Mouse (Mus musculus) embryonic facial prominence, embryonic 13.5 days (tissue): ENCODE data around the gene Procr. TPM values are rescaled to one million over a fixed set of nuclear protein-coding genes. Genes with fewer than 3 reads are reported as not detected.

Source experiments
- ATAC-seq: fragments of 200-750 bp; cut with Nextera tagmentation; 2 replicates; pipeline ENCODE4 v1.8.0; 2017; ENCODE audit warnings: low read depth; ENCODE audit not compliant: insufficient number of reproducible peaks, insufficient read depth, low FRiP score, low TSS enrichment
- H3K27ac ChIP-seq: fragments of 300-500 bp; sonication (generic); 2 replicates; pipeline ENCODE4 v1.5.1; 2015; ENCODE audit warnings: moderate library complexity, mild to moderate bottlenecking, inconsistent platforms
- H3K27me3 ChIP-seq: fragments of 300-500 bp; sonication (generic); 2 replicates; pipeline ENCODE4 v1.6.1; 2015; ENCODE audit warnings: mild to moderate bottlenecking, inconsistent platforms
- H3K36me3 ChIP-seq: fragments of 300-500 bp; sonication (generic); 2 replicates; pipeline ENCODE4 v1.6.1; 2015; ENCODE audit warnings: mild to moderate bottlenecking, inconsistent platforms
- H3K4me1 ChIP-seq: fragments of 300-500 bp; sonication (generic); 2 replicates; pipeline ENCODE4 v1.6.1; 2015; ENCODE audit warnings: inconsistent platforms
- H3K4me2 ChIP-seq: fragments of 300-500 bp; sonication (generic); 2 replicates; pipeline ENCODE4 v1.6.1; 2015; ENCODE audit warnings: moderate library complexity, mild to moderate bottlenecking, inconsistent platforms
- H3K4me3 ChIP-seq: fragments of 300-500 bp; sonication (generic); 2 replicates; pipeline ENCODE4 v1.5.1; 2015; ENCODE audit warnings: mild to moderate bottlenecking, inconsistent platforms
- H3K9ac ChIP-seq: fragments of 300-500 bp; sonication (generic); 2 replicates; pipeline ENCODE4 v1.6.1; 2015; ENCODE audit warnings: mild to moderate bottlenecking, inconsistent platforms
- H3K9me3 ChIP-seq: fragments of 300-500 bp; sonication (generic); 2 replicates; pipeline ENCODE4 v1.6.1; 2016; ENCODE audit warnings: inconsistent platforms
- WGBS: fragments of 180-500 bp; shearing (Covaris S2); methylation state at CpG from one replicate; pipeline ENCODE4 v1.1.7; 2015; ENCODE audit warnings: mixed read lengths; 5-methylcytosine and 5-hydroxymethylcytosine counted together
- polyA plus RNA-seq: library from polyadenylated mRNA; unstranded; fragments of >200 nt; fragmentation: Nextera tagmentation; extraction: Ambion mirVana; gene quantifications from 2 replicates; pipeline ENCODE4 v1.2.1, GENCODE M21; 2015

Gene Procr
- polyA plus RNA-seq, 1 experiment from 2014 or later: 4.9 TPM

DNA sequence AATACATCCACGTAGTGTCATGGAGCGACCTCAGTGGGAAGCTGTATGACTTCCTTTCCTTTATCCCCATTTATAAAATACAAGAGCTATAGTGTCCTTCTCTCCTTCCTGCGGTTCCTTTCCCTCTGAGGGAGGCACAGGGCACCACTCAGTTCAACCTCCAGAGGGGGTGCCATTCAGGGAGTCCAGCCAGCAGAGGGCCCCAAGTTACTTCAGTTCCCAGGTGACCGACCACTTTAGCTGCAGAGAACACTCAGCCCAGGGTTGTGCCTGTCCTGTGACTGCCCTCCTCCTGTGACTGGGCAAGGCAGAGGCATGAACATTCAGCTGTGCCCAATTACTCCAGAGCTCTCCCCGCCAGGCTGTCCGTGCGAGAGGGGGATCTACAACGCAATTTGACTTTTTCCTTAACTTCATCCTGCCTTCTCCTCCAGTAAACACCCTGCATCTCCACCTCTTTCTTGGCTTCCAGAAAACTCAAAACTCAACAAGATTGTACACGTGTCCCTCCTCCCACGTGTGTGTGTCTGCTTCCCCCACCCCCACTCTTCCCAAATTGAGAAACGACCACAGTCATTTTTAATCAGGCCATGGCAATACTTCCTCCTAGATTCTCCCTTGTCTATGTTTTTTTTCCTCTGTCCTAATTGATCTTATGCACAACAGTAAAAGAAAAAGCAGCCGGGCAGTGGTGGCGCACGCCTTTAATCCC, 6.1 kb downstream of the Procr start:
- H3K4me2 ChIP-seq: no peak overlapping the region
- 46% methylated on average over 14 of the region's 14 CpGs for WGBS
- no peaks in the 10 kb centered on the region for H3K9me3 ChIP-seq
- H3K4me1 ChIP-seq: no peaks in the 10 kb centered on the region
- 0 out of 2 replicates have a peak, but pooled peaks cover 7% of the 10 kb centered on the region for H3K27me3 ChIP-seq
- no peaks in the 10 kb centered on the region for H3K36me3 ChIP-seq
- H3K4me3 ChIP-seq: no peak overlapping the region
- ATAC-seq: no peak
- H3K27ac ChIP-seq: no peak overlapping the region
- no peak overlapping the region for H3K9ac ChIP-seq

- Histone ChIP-seq H3K4me3 (no peak overlapping the region), H3K27ac (no peak overlapping the region), H3K9me3 (no peaks in the 10 kb centered on the region), H3K36me3 (no peaks in the 10 kb centered on the region), H3K27me3 (0 out of 2 replicates have a peak, but pooled peaks cover 7% of the 10 kb centered on the region), H3K9ac (0 out of 2 replicates have a peak overlapping the region, but pooled peaks have one; percentile 21), H3K4me2 (no peak overlapping the region), H3K4me1 (no peaks in the 10 kb centered on the region)
- no peak for ATAC-seq
- 52% methylated on average over 13 of the region's 13 CpGs for WGBS
These were observed 13.9 kb downstream of the Procr start for GRCm38 (mm10) chr2:155764679-155765418.

DNA sequence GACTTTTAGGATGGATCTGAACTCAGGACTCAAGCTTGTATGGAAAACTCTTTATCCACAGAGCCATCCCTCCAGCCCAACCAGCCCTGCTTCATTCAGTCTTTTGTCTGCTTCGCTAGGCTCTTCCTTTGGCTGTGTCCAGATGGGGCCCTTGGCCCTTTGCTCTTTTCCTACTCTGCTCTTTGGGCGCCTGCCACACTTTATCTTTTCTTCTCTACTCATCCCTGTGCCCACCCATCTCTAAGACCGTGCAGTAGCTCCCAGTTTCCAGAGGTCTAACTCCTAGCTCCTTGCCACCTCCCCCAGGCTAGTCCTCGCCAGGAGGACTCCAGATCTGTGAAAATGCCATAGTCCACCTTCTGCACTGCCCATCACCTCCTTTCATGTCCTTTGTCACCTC, 22.7 kb downstream of the Procr start:
- peaks cover 68% of the 10 kb centered on the region for H3K27me3 ChIP-seq

DNA sequence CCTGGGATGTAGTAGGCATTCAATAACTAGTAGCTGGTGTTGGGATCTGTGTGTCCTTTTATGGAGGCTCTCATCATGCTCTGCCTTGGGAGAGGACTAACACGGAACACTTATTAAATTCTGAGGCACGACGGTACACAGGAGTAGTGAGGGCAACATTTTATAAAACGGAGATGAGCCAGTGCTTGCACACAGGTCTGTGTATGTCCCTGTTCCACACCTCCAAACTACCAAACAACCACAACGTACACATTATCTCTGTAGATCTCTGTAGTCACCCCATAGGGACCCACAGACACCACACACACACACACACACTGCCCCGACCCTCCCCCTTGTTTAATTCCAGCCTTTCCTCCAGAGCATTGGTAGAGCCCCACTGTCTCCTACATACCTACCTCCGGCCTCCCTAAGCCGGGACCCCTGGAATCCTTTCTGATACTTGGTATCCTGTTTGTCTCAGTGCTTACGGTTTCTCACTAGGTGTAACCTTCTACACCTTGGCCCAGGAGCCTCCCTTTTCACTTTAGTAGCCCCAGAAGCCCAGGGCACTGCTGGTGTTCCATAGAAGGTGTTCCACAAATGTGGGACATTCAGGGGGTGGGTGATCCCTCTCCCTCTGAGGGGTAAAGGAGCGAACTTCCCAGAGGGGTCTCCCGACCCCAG, 23.5 kb downstream of the Procr start:
- Histone ChIP-seq H3K9me3 (no peaks in the 10 kb centered on the region), H3K36me3 (no peaks in the 10 kb centered on the region), H3K9ac (no peak overlapping the region), H3K27ac (no peak overlapping the region), H3K4me2 (peak overlapping the region; percentile 97), H3K4me1 (peaks cover 6% of the 10 kb centered on the region), H3K27me3 (peaks cover 68% of the 10 kb centered on the region), H3K4me3 (peak overlapping the region; percentile 62)
- ATAC-seq: no peak
- WGBS: 53% methylated on average over 11 of the region's 11 CpGs

More for the DNA sequence above, 22.7 kb downstream of the Procr start:
- no peak overlapping the region for H3K4me2 ChIP-seq
- no peaks in the 10 kb centered on the region for H3K9me3 ChIP-seq
- no peaks in the 10 kb centered on the region for H3K36me3 ChIP-seq
- no peak overlapping the region for H3K4me3 ChIP-seq
- H3K4me1 ChIP-seq: peaks cover 6% of the 10 kb centered on the region
- no peak overlapping the region for H3K9ac ChIP-seq
- 70% methylated on average over 4 of the region's 4 CpGs for whole genome bisulfite sequencing
- H3K27ac ChIP-seq: no peak overlapping the region
- ATAC-seq: no peak

- Histone ChIP-seq H3K36me3 (no peaks in the 10 kb centered on the region), H3K27me3 (peaks cover 68% of the 10 kb centered on the region), H3K27ac (no peak within 1 kb of the TSS), H3K4me2 (peak within 1 kb of the TSS; percentile 97), H3K9ac (0 out of 2 replicates have a peak within 1 kb of the TSS, but pooled peaks have one; percentile 27), H3K4me1 (peaks cover 6% of the 10 kb centered on the region), H3K4me3 (peak within 1 kb of the TSS; percentile 62), H3K9me3 (no peaks in the 10 kb centered on the region)
- 1% methylated on average over 80 of the region's 100 CpGs for WGBS
- no peak for ATAC-seq
These were observed 24.2 kb downstream of the Procr start, which contains the start of gene Mmp24 for GRCm38 (mm10) chr2:155774927-155775684. TSS of gene Mmp24 (plus strand) at chr2:155775342.

GRCm38 (mm10) chr2:155775685-155776263, 24.9 kb downstream of the Procr start:
- ATAC-seq: peak; percentile 52
- Histone ChIP-seq H3K27ac (no peak overlapping the region), H3K4me2 (peak overlapping the region; percentile 97), H3K9ac (0 out of 2 replicates have a peak overlapping the region, but pooled peaks have one; percentile 27), H3K27me3 (peaks cover 68% of the 10 kb centered on the region), H3K9me3 (no peaks in the 10 kb centered on the region), H3K36me3 (no peaks in the 10 kb centered on the region), H3K4me1 (peaks cover 6% of the 10 kb centered on the region), H3K4me3 (peak overlapping the region; percentile 62)
- 2% methylated on average over 43 of the region's 44 CpGs for WGBS

- peaks cover 6% of the 10 kb centered on the region for H3K4me1 ChIP-seq
- H3K4me2 ChIP-seq: no peak overlapping the region
- no peak overlapping the region for H3K27ac ChIP-seq
- ATAC-seq: no peak
- no peak overlapping the region for H3K9ac ChIP-seq
- no peaks in the 10 kb centered on the region for H3K36me3 ChIP-seq
- no peak overlapping the region for H3K4me3 ChIP-seq
- no peaks in the 10 kb centered on the region for H3K9me3 ChIP-seq
- 59% methylated on average over 10 of the region's 10 CpGs for WGBS
- peaks cover 64% of the 10 kb centered on the region for H3K27me3 ChIP-seq
These were observed 26.1 kb downstream of the Procr start for GRCm38 (mm10) chr2:155776824-155777687.

- no peak overlapping the region for H3K4me2 ChIP-seq
- no peak overlapping the region for H3K4me3 ChIP-seq
- no peak overlapping the region for H3K27ac ChIP-seq
- 75% methylated on average over 4 of the region's 4 CpGs for WGBS
- no peak overlapping the region for H3K9ac ChIP-seq
- H3K36me3 ChIP-seq: no peaks in the 10 kb centered on the region
- H3K4me1 ChIP-seq: peaks cover 6% of the 10 kb centered on the region
- H3K27me3 ChIP-seq: peaks cover 59% of the 10 kb centered on the region
- no peaks in the 10 kb centered on the region for H3K9me3 ChIP-seq
- ATAC-seq: no peak
These were observed 26.7 kb downstream of the Procr start for GRCm38 (mm10) chr2:155777688-155777985.

- Histone ChIP-seq H3K9me3 (no peaks in the 10 kb centered on the region), H3K4me3 (no peak overlapping the region), H3K36me3 (no peaks in the 10 kb centered on the region), H3K4me2 (no peak overlapping the region), H3K9ac (no peak overlapping the region), H3K4me1 (peaks cover 6% of the 10 kb centered on the region), H3K27me3 (peaks cover 55% of the 10 kb centered on the region), H3K27ac (no peak overlapping the region)
- WGBS: 71% methylated on average over 6 of the region's 6 CpGs
- ATAC-seq: no peak
These were observed 27.1 kb downstream of the Procr start for GRCm38 (mm10) chr2:155778004-155778403.

GRCm38 (mm10) chr2:155779066-155779465, 28.1 kb downstream of the Procr start:
- no peak overlapping the region for H3K4me2 ChIP-seq
- no peaks in the 10 kb centered on the region for H3K9me3 ChIP-seq
- peaks cover 6% of the 10 kb centered on the region for H3K4me1 ChIP-seq
- 66% methylated on average over 6 of the region's 7 CpGs for whole genome bisulfite sequencing
- no peaks in the 10 kb centered on the region for H3K36me3 ChIP-seq
- no peak overlapping the region for H3K4me3 ChIP-seq
- H3K27ac ChIP-seq: no peak overlapping the region
- ATAC-seq: no peak
- H3K9ac ChIP-seq: no peak overlapping the region
- H3K27me3 ChIP-seq: peaks cover 44% of the 10 kb centered on the region
